Mouse (Mus musculus): Measurements from ENCODE around the gene Appl1.

The Appl1 gene

GRCm38 (mm10) chr14:26971106-26971789 lies at the start of gene Appl1:
Gene Appl1, minus strand, starts transcription at chr14:26971232.
- no peak for DNase-seq (ENCODE audit: low spot score in 2 of 2)

GRCm38 (mm10) chr14:27019850-27020249 lies 48.8 kb upstream of the Appl1 start:
- no peak for DNase-seq (ENCODE audit: low spot score in 2 of 2)

GRCm38 (mm10) chr14:27017936-27018335 lies 46.9 kb upstream of the Appl1 start:
- DNase-seq (ENCODE audit: low spot score in 2 of 2): no peak

GRCm38 (mm10) chr14:27013658-27014057 lies 42.6 kb upstream of the Appl1 start:
- no peak for DNase-seq (ENCODE audit: low spot score in 2 of 2)

GRCm38 (mm10) chr14:27011561-27011960 lies 40.5 kb upstream of the Appl1 start:
- DNase-seq (ENCODE audit: low spot score in 2 of 2): no peak

- no peak for DNase-seq (ENCODE audit: low spot score in 2 of 2)
Observed at GRCm38 (mm10) chr14:27005937-27006336, 34.9 kb upstream of the Appl1 start.

- DNase-seq (ENCODE audit: low spot score in 2 of 2): no peak
Observed at GRCm38 (mm10) chr14:27004906-27005305, 33.9 kb upstream of the Appl1 start.

- no peak for DNase-seq (ENCODE audit: low spot score in 2 of 2)
Observed at GRCm38 (mm10) chr14:27000386-27000785, 29.4 kb upstream of the Appl1 start.

GRCm38 (mm10) chr14:26996257-26996656 lies 25.2 kb upstream of the Appl1 start:
- no peak for DNase-seq (ENCODE audit: low spot score in 2 of 2)

GRCm38 (mm10) chr14:26994211-26994741 lies 23.2 kb upstream of the Appl1 start, which contains the start of gene Hesx1:
Gene Hesx1, plus strand, starts transcription at chr14:26994416.
- no peak for DNase-seq (ENCODE audit: low spot score in 2 of 2)

- DNase-seq (ENCODE audit: low spot score in 2 of 2): no peak
Observed at GRCm38 (mm10) chr14:26993427-26993826, 22.4 kb upstream of the Appl1 start.

GRCm38 (mm10) chr14:26991622-26992021 lies 20.6 kb upstream of the Appl1 start:
- DNase-seq (ENCODE audit: low spot score in 2 of 2): no peak

- DNase-seq (ENCODE audit: low spot score in 2 of 2): no peak
Observed at GRCm38 (mm10) chr14:26988694-26989093, 17.7 kb upstream of the Appl1 start.

- DNase-seq (ENCODE audit: low spot score in 2 of 2): no peak
Observed at GRCm38 (mm10) chr14:26982150-26982530, 11.1 kb upstream of the Appl1 start.

- no peak for DNase-seq (ENCODE audit: low spot score in 2 of 2)
Observed at GRCm38 (mm10) chr14:26981494-26982149, 10.6 kb upstream of the Appl1 start.

GRCm38 (mm10) chr14:26981021-26981420 lies 10.0 kb upstream of the Appl1 start:
- no peak for DNase-seq (ENCODE audit: low spot score in 2 of 2)

- DNase-seq (ENCODE audit: low spot score in 2 of 2): no peak
Observed at GRCm38 (mm10) chr14:26979808-26980207, 8.8 kb upstream of the Appl1 start.

GRCm38 (mm10) chr14:26977500-26977899 lies 6.5 kb upstream of the Appl1 start:
- no peak for DNase-seq (ENCODE audit: low spot score in 2 of 2)

- DNase-seq (ENCODE audit: low spot score in 2 of 2): no peak
Observed at GRCm38 (mm10) chr14:26976212-26976611, 5.2 kb upstream of the Appl1 start.

GRCm38 (mm10) chr14:26975490-26975889 lies 4.5 kb upstream of the Appl1 start:
- DNase-seq (ENCODE audit: low spot score in 2 of 2): no peak

GRCm38 (mm10) chr14:26973089-26973488 lies 2.1 kb upstream of the Appl1 start:
- no peak for DNase-seq (ENCODE audit: low spot score in 2 of 2)

- DNase-seq (ENCODE audit: low spot score in 2 of 2): peak; percentile 85 to 92
Observed at GRCm38 (mm10) chr14:26970439-26970932, 546 bp downstream of the Appl1 start.

GRCm38 (mm10) chr14:26969856-26970407 lies 1.1 kb downstream of the Appl1 start:
- DNase-seq (ENCODE audit: low spot score in 2 of 2): peak; percentile 51 to 56

Measured in frontal cortex, postnatal 14 days (tissue).